Mouse (Mus musculus) layer of hippocampus, adult 2 months (tissue): ENCODE measurements at regions not wholly inside any gene's neighbourhood (a gene's known extent, or its start where the extent isn't known, plus 50 kb on each side); places are given as distances from the start of the nearest gene placed in this dataset.

Experiments used
- DNase-seq, 2 experiments: peaks; one replicate each; pipeline ENCODE4 v3.0.0; 2022; ENCODE audit warnings: low spot score in 2 of 2
- H3K27ac ChIP-seq: fragments of 200-600 bp; 2 replicates; pipeline ENCODE4 v1.8.1; 2022
- H3K4me3 ChIP-seq: fragments of 200-600 bp; 2 replicates; pipeline ENCODE4 v1.8.1; 2022; ENCODE audit warnings: mild to moderate bottlenecking
- CTCF ChIP-seq: fragments of 200-600 bp; conservative IDR thresholded peaks from 2 replicates; pipeline ENCODE4 v1.8.1; 2022; ENCODE audit warnings: antibody characterized with exemption, mild to moderate bottlenecking, moderate library complexity

GRCm38 (mm10) chr2:38460825-38461540 lies 50.5 kb upstream of the Nek6 start:
- H3K4me3 ChIP-seq: no peak overlapping the region
- TF ChIP-seq CTCF: no peak
- peak; percentile 76 to 78 for DNase-seq
- no peak overlapping the region for H3K27ac ChIP-seq
